Mouse (Mus musculus): Measurements from ENCODE around the gene Cfap74.

DNA sequence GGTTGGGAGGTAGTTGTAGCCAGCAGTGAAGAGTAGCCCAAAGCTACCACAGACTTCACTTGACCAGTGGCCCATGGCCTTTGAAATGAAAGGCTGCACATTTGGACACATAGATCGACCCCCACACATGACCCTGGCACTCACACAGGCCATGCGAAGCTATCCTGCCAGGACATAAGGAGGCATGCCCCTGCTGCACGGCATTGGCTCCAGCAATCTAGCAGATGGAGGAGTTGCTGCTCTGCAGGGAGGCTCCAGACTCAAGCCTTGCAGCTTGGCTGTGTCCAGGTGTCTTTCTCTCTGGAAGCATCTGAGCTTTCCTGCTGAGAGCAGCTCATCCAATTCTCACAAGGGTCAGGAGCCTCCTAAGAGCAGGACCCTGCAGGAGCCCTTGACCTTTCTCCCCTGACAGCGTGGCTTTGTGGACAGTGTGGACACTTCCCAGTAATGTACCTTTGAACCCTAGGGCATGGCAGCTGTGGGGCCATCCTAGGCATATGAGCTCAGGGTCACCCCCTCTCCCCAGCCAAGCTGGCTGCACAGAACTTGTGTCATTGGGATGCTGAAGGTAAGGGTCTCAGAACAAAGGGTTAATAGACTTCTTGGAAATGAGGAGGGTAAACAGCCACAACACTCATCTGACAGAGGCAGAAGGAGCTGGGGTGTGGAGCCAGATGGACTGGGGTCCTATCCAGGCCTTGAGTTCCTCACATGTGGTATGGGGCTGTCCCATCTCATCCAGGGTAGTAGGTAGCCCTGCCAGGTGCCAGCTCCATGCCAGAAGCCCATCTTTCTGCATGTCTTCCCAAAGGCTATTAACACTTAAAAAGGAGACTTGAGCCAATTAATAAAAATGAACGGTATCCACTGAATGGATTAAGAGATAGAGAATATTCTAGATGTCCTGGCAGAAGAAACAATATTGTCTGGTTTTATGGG, 36.9 kb upstream of the Cfap74 start:
- TF ChIP-seq CTCF (IDR thresholded peaks at IDR 0.05) (no peak), EP300 (IDR thresholded peaks at IDR 0.05) (no peak)
